Mouse (Mus musculus) kidney, adult 2 months (tissue): Measurements from ENCODE around the gene Cd99l2. TPM values are rescaled to one million over a fixed set of nuclear protein-coding genes. Genes with fewer than 3 reads are reported as not detected.

Experiments
- DNase-seq: peaks from one replicate; pipeline ENCODE4 v3.0.0; 2021
- H3K27ac ChIP-seq: fragments of 200-500 bp; 2 replicates; pipeline ENCODE4 v1.5.1; 2012; ENCODE audit warnings: low read depth, low read length, control low read depth, inconsistent platforms; ENCODE audit not compliant: insufficient read depth
- H3K27me3 ChIP-seq: fragments of 200-500 bp; replicated peaks from 2 replicates; pipeline ENCODE4 v1.6.1; 2012; ENCODE audit warnings: mild to moderate bottlenecking, moderate library complexity, low read length, inconsistent platforms; ENCODE audit not compliant: control insufficient read depth, insufficient read depth
- H3K36me3 ChIP-seq: fragments of 200-500 bp; 2 replicates; pipeline ENCODE4 v1.6.1; 2012; ENCODE audit warnings: mild to moderate bottlenecking, moderate library complexity, low read length, inconsistent platforms; ENCODE audit not compliant: control insufficient read depth, insufficient read depth
- H3K4me1 ChIP-seq: fragments of 200-500 bp; 2 replicates; pipeline ENCODE4 v1.6.1; 2011; ENCODE audit warnings: low read length; ENCODE audit not compliant: control insufficient read depth, insufficient read depth
- H3K4me3 ChIP-seq: fragments of 200-500 bp; 2 replicates; pipeline ENCODE4 v1.5.1; 2011; ENCODE audit warnings: mild to moderate bottlenecking, low read depth, low read length, control low read depth; ENCODE audit not compliant: insufficient read depth
- CTCF ChIP-seq: fragments of 200-500 bp; conservative IDR thresholded peaks from 2 replicates; pipeline ENCODE4 v1.5.1; 2011; ENCODE audit warnings: low read depth, mild to moderate bottlenecking, control low read depth, low read length, moderate library complexity, mixed read lengths; ENCODE audit not compliant: insufficient read depth, insufficient read length
- POLR2A ChIP-seq: fragments of 200-500 bp; IDR thresholded peaks from one replicate; pipeline ENCODE4 v1.6.1; 2011; ENCODE audit warnings: low read depth, low read length, control low read depth
- WGBS: fragments of 180-500 bp; shearing (Covaris S2); methylation state at CpG from one replicate; pipeline ENCODE4 v1.1.7; 2018; 5-methylcytosine and 5-hydroxymethylcytosine counted together
- polyA plus RNA-seq: library from polyadenylated mRNA; depleted of rRNA; stranded (reverse); fragments of >200 nt; gene quantifications from 2 replicates; pipeline ENCODE4 v1.2.3, GENCODE M21; 2012; rRNA removed

Cd99l2 gene
- polyA plus RNA-seq, 1 experiment: 24.1 TPM

DNA sequence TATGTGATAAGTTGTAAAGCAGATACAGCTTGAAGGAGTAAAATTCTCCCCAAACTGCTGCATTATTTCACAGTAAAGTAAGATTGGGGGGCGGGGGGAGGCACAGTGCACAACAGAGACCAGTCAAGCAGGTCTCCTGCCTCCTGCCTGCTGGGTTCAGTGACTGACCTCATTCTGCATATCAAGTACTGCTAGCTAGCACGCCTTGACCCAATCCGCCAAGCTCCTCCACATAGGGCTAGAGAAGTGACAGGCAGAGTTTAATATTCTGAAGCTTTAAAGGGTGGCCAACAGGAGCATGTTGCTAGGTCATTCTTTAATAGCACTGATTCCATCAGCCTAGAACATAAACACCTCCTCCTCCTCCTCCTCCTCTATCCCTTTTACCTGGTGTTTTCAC lies 79.9 kb downstream of the Cd99l2 start:
- DNase-seq: no peak
- H3K4me3 ChIP-seq: no peak overlapping the region
- no peak overlapping the region for H3K27ac ChIP-seq
- WGBS: 23% methylated on average over 3 of the region's 3 CpGs
- TF ChIP-seq CTCF (no peak), POLR2A (no peak)
- no peaks in the 10 kb centered on the region for H3K27me3 ChIP-seq
- no peaks in the 10 kb centered on the region for H3K36me3 ChIP-seq
- H3K4me1 ChIP-seq: peaks cover 4% of the 10 kb centered on the region; the same call in 1 of the 2 replicates

DNA sequence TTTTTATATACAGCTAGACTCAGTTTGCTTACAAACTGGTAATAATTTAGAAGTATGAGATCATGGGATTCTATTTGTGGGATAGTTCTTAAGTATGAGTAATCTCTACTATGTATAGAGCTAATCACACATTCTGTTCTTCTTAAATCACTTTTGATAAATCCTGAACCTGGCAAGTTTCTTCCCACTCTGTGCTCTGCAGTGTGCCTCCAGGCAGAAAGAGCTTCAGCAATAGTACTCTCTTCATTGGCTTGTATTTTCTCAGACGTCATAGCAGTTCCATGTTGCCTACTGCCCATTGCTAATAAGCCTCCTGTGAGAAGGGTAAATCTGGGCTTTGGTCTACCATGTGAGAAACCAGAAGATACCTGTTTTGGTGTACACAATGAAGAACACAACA lies 84.3 kb downstream of the Cd99l2 start:
- DNase-seq: no peak
- TF ChIP-seq POLR2A: no peak
- no peak for TF ChIP-seq CTCF
- no peak overlapping the region for H3K4me3 ChIP-seq
- WGBS: 96% methylated on average over 1 of the region's 1 CpGs
- peaks cover 4% of the 10 kb centered on the region; the same call in 1 of the 2 replicates for H3K4me1 ChIP-seq
- H3K36me3 ChIP-seq: no peaks in the 10 kb centered on the region
- H3K27ac ChIP-seq: no peak overlapping the region
- no peaks in the 10 kb centered on the region for H3K27me3 ChIP-seq

DNA sequence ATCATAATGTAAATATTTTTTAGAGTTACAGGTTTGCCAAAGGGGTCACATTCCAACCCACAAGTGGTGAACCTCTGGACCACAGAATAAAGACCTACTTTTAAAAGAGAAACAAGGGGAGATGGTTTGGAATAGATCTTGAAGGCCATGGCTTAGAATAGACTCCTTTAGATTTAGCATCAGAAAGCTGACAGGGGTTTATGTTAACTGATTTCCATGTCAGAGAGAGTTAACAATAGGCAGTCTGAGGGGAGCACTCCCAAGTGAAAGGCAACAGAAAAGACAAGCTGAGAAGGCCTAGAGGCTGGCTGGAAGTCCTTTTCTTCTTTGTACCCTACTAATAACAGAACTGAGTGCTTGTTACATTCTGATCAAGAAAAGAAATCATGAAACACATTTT lies 86.4 kb downstream of the Cd99l2 start:
- Histone ChIP-seq H3K27ac (no peak overlapping the region), H3K4me3 (no peak overlapping the region), H3K36me3 (no peaks in the 10 kb centered on the region), H3K27me3 (no peaks in the 10 kb centered on the region), H3K4me1 (no peaks in the 10 kb centered on the region)
- TF ChIP-seq POLR2A (no peak), CTCF (no peak)
- no peak for DNase-seq

DNA sequence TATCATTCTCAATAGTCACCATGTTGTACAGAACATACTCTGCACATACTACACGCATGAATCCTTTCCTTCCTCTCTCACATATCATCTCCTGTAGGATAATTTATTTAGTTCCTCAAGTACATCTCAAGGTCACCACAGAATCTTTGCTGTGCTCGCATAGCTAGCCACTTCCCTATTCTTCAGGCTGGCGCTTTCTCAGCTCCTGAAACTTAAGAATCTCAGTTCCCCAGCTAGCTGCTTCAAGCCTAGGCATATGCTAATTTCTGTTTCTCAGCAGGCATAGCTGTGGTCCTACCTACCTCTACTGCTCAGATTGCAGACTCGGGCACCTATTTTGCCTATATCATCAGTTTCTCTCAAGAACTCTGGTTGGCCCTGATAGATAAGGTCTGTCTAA lies 96.3 kb downstream of the Cd99l2 start:
- Histone ChIP-seq H3K36me3 (no peaks in the 10 kb centered on the region), H3K27ac (no peak overlapping the region), H3K4me3 (no peak overlapping the region), H3K27me3 (no peaks in the 10 kb centered on the region), H3K4me1 (no peaks in the 10 kb centered on the region)
- 80% methylated on average over 4 of the region's 4 CpGs for WGBS
- TF ChIP-seq POLR2A (no peak), CTCF (no peak)
- DNase-seq: no peak

DNA sequence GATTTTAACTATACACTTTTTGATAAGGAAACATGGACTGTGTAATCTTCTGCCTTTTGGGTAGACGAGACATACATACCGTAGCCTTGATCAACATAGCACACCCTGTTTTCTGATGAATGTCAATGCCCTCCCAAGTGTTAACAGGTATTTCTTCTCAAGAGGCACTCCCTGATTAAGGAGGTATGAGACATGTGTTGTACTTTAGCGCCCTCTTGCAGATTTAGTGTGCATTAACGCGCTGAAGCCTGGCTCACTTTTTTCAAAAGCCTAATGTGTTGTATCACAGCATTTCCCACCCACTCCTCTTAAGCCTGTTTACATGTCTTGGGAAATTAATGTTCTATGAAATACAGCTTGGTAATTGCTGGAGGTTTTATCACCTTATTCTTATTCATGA lies 111.1 kb downstream of the Cd99l2 start:
- H3K4me1 ChIP-seq: no peaks in the 10 kb centered on the region
- TF ChIP-seq POLR2A (no peak), CTCF (peak; percentile 15; the same call in 1 of the 2 replicates)
- 51% methylated on average over 5 of the region's 5 CpGs for WGBS
- H3K4me3 ChIP-seq: no peak overlapping the region
- no peaks in the 10 kb centered on the region for H3K27me3 ChIP-seq
- no peak overlapping the region for H3K27ac ChIP-seq
- peak; percentile 28 for DNase-seq
- H3K36me3 ChIP-seq: no peaks in the 10 kb centered on the region

DNA sequence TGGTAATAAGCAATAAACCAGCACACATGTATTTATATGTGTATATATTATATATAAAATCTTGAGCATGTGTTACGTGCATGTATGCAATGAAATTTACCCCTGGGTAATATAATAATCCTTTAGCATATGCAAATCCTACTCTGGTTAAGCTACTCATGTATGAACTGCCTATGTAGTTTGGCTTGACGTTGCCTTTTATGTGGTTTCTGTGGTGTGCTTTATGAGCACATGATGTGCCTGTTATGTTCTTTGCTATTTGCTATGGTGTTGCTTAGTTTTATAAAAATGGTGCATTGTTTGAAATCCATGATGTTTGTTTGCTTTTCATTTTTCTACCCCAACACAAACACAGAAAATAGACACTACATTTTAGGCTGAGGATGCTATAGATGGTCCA lies 114.2 kb downstream of the Cd99l2 start:
- no peak for TF ChIP-seq CTCF
- TF ChIP-seq POLR2A: no peak
- Histone ChIP-seq H3K4me1 (no peaks in the 10 kb centered on the region), H3K27me3 (no peaks in the 10 kb centered on the region), H3K4me3 (no peak overlapping the region), H3K36me3 (no peaks in the 10 kb centered on the region), H3K27ac (no peak overlapping the region)
- DNase-seq: no peak
- WGBS: 90% methylated on average over 2 of the region's 2 CpGs

DNA sequence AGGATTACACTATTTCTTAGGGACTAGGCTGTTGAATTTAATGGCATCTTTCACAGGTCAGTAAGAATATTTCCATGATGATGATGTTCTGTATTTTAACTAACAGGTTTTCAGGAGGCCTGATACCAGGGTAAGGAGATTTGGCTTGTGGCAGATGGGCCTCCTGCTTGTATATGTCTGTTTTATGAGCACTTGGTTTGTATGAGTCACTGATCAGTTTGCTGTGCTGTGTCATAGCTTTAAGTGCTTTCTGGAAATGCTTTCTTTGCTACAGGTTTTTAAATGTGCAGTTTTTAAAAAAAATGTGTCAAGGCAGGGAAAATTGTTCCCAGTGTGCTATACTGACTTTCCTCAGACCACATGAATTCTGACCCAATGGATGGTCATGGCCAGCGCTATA lies 115.9 kb downstream of the Cd99l2 start:
- 95% methylated on average over 1 of the region's 1 CpGs for WGBS
- Histone ChIP-seq H3K4me3 (no peak overlapping the region), H3K4me1 (no peaks in the 10 kb centered on the region), H3K27me3 (no peaks in the 10 kb centered on the region), H3K27ac (no peak overlapping the region), H3K36me3 (no peaks in the 10 kb centered on the region)
- TF ChIP-seq CTCF (no peak), POLR2A (no peak)
- DNase-seq: no peak

Other genes with a start within 250 kb of the Cd99l2 start
- gene Mtmr1, start 128.1 kb downstream of the Cd99l2 start, polyA plus RNA-seq: 7.6 and 8.2 TPM in 2 replicates
- 15.0 and 17.0 TPM in 2 replicates for gene Hmgb3, start 63.1 kb upstream of the Cd99l2 start, polyA plus RNA-seq
- not detected in 2 replicates for gene Gpr50, start 170.8 kb upstream of the Cd99l2 start, polyA plus RNA-seq